Mouse (Mus musculus): Measurements from ENCODE around the gene Abcg1.

Gene Abcg1

GRCm38 (mm10) chr17:31079078-31079840 is 21.8 kb downstream of the Abcg1 start:
- no peak for DNase-seq (ENCODE audit: low spot score)

GRCm38 (mm10) chr17:31082296-31083078 is 25.0 kb downstream of the Abcg1 start:
- no peak for DNase-seq (ENCODE audit: low spot score)

- no peak for DNase-seq (ENCODE audit: low spot score)
These were observed 28.0 kb downstream of the Abcg1 start for GRCm38 (mm10) chr17:31085519-31085918.

GRCm38 (mm10) chr17:31086196-31086595 is 28.7 kb downstream of the Abcg1 start:
- DNase-seq (ENCODE audit: low spot score), result no peak

- no peak for DNase-seq (ENCODE audit: low spot score)
These were observed 31.2 kb downstream of the Abcg1 start for GRCm38 (mm10) chr17:31088711-31089110.

- DNase-seq (ENCODE audit: low spot score), result no peak
These were observed 32.4 kb downstream of the Abcg1 start for GRCm38 (mm10) chr17:31089848-31090247.

GRCm38 (mm10) chr17:31091023-31091735 is 33.7 kb downstream of the Abcg1 start:
- no peak for DNase-seq (ENCODE audit: low spot score)

- DNase-seq (ENCODE audit: low spot score), result no peak
These were observed 37.3 kb downstream of the Abcg1 start for GRCm38 (mm10) chr17:31094781-31095180.

GRCm38 (mm10) chr17:31095570-31095969 is 38.1 kb downstream of the Abcg1 start:
- no peak for DNase-seq (ENCODE audit: low spot score)

GRCm38 (mm10) chr17:31096893-31097292 is 39.4 kb downstream of the Abcg1 start:
- no peak for DNase-seq (ENCODE audit: low spot score)

GRCm38 (mm10) chr17:31098788-31099187 is 41.3 kb downstream of the Abcg1 start:
- DNase-seq (ENCODE audit: low spot score), result no peak

- DNase-seq (ENCODE audit: low spot score), result no peak
These were observed 45.6 kb downstream of the Abcg1 start for GRCm38 (mm10) chr17:31103007-31103570.

GRCm38 (mm10) chr17:31103823-31104222 is 46.3 kb downstream of the Abcg1 start:
- DNase-seq (ENCODE audit: low spot score), result no peak

- DNase-seq (ENCODE audit: low spot score), result peak; percentile 8
These were observed 50.9 kb downstream of the Abcg1 start for GRCm38 (mm10) chr17:31108388-31108787.

- no peak for DNase-seq (ENCODE audit: low spot score)
These were observed 55.8 kb downstream of the Abcg1 start for GRCm38 (mm10) chr17:31113191-31113856.

GRCm38 (mm10) chr17:31116063-31116462 is 58.6 kb downstream of the Abcg1 start:
- DNase-seq (ENCODE audit: low spot score), result no peak

- DNase-seq (ENCODE audit: low spot score), result no peak
These were observed 60.5 kb downstream of the Abcg1 start for GRCm38 (mm10) chr17:31117946-31118345.

GRCm38 (mm10) chr17:31119429-31119828 is 62.0 kb downstream of the Abcg1 start:
- peak; percentile 78 for DNase-seq (ENCODE audit: low spot score)

- DNase-seq (ENCODE audit: low spot score), result peak; percentile 27
These were observed 64.5 kb downstream of the Abcg1 start for GRCm38 (mm10) chr17:31121975-31122374.

GRCm38 (mm10) chr17:31125548-31126266 is 68.2 kb downstream of the Abcg1 start:
- no peak for DNase-seq (ENCODE audit: low spot score)

GRCm38 (mm10) chr17:31128708-31129318 is 71.3 kb downstream of the Abcg1 start:
- no peak for DNase-seq (ENCODE audit: low spot score)

Measured in urinary bladder, postnatal 25 days (tissue).